Mouse (Mus musculus) midbrain, embryonic 16.5 days (tissue): ENCODE data around the gene Fgfr2. TPM values are rescaled to one million over a fixed set of nuclear protein-coding genes. Genes with fewer than 3 reads are reported as not detected.
A peak's percentile ranks its signal among the peaks of the same experiment; 100 is the strongest.

Source experiments
- ATAC-seq: fragments of 200-750 bp; cut with Nextera tagmentation; 2 replicates; pipeline ENCODE4 v1.8.0; 2017; ENCODE audit warnings: moderate TSS enrichment
- H3K27ac ChIP-seq: fragments of 300-500 bp; sonication (generic); 2 replicates; pipeline ENCODE4 v1.5.1; 2014; ENCODE audit warnings: mild to moderate bottlenecking, low read length, mixed read lengths
- H3K27me3 ChIP-seq: fragments of 300-500 bp; sonication (generic); 2 replicates; pipeline ENCODE4 v1.6.1; 2014; ENCODE audit warnings: low read depth, low read length, mixed read lengths; ENCODE audit not compliant: control insufficient read depth, insufficient read depth
- H3K36me3 ChIP-seq: fragments of 300-500 bp; sonication (generic); 2 replicates; pipeline ENCODE4 v1.6.1; 2014; ENCODE audit warnings: mild to moderate bottlenecking, low read length, moderate library complexity, mixed read lengths; ENCODE audit not compliant: control insufficient read depth, insufficient read depth
- H3K4me1 ChIP-seq: fragments of 300-500 bp; sonication (generic); 2 replicates; pipeline ENCODE4 v1.6.1; 2014; ENCODE audit warnings: mild to moderate bottlenecking, low read length, mixed read lengths; ENCODE audit not compliant: control insufficient read depth, insufficient read depth
- H3K4me2 ChIP-seq: fragments of 300-500 bp; sonication (generic); 2 replicates; pipeline ENCODE4 v1.6.1; 2014; ENCODE audit warnings: mild to moderate bottlenecking, low read length, mixed read lengths
- H3K4me3 ChIP-seq: fragments of 300-500 bp; sonication (generic); 2 replicates; pipeline ENCODE4 v1.5.1; 2014; ENCODE audit warnings: low read depth, mild to moderate bottlenecking, low read length, moderate library complexity, mixed read lengths
- H3K9ac ChIP-seq: fragments of 300-500 bp; sonication (generic); 2 replicates; pipeline ENCODE4 v1.6.1; 2014; ENCODE audit warnings: low read depth, low read length, mixed read lengths
- H3K9me3 ChIP-seq: fragments of 300-500 bp; sonication (generic); replicated peaks from 2 replicates; pipeline ENCODE4 v1.6.1; 2014; ENCODE audit warnings: mild to moderate bottlenecking, low read length, mixed read lengths; ENCODE audit not compliant: control insufficient read depth, poor library complexity, severe bottlenecking
- WGBS: fragments of 180-500 bp; shearing (Covaris S2); extraction: QIAGEN DNeasy Blood & Tissue Kit; methylation state at CpG from one replicate; pipeline ENCODE4 v1.1.7; 2014; 5-methylcytosine and 5-hydroxymethylcytosine counted together
- polyA plus RNA-seq: library from polyadenylated mRNA; unstranded; fragments of >200 nt; fragmentation: Nextera tagmentation; extraction: Ambion mirVana; gene quantifications from 2 replicates; pipeline ENCODE4 v1.2.1, GENCODE M21; 2015

Gene Fgfr2
- polyA plus RNA-seq, 1 experiment from 2014 or later: 23.8 TPM

DNA sequence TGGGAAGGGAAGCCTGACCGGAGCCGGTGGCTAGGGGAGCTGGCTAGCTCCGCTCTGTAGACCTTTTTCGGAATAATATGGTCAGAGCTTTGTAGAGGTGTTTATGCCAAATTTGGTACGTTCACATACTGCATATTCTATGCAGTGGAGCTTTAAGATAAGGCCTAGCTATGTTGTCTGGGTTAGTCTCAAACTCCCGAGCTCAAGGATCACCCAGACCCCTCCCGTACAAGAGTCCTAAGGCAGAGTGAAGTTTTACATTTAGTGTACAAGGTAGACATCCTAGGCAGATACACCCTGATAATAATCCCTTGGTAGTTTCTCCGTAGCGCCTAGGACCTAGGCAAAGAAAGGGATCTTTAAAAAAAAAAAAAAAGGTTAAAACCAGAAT, 1751.7 kb downstream of the Fgfr2 start:
- H3K9me3 ChIP-seq: no peaks in the 10 kb centered on the region
- H3K4me3 ChIP-seq: peak overlapping the region; percentile 89
- peak overlapping the region; percentile 91 for H3K27ac ChIP-seq
- no peak; the same call in 1 of the 2 replicates for ATAC-seq
- H3K4me2 ChIP-seq: peak overlapping the region; percentile 75
- H3K27me3 ChIP-seq: no peaks in the 10 kb centered on the region; the same call in 1 of the 2 replicates
- WGBS: 8% methylated on average over 9 of the region's 9 CpGs
- H3K36me3 ChIP-seq: no peaks in the 10 kb centered on the region
- H3K4me1 ChIP-seq: peaks cover 10% of the 10 kb centered on the region
- H3K9ac ChIP-seq: peak overlapping the region; percentile 95

DNA sequence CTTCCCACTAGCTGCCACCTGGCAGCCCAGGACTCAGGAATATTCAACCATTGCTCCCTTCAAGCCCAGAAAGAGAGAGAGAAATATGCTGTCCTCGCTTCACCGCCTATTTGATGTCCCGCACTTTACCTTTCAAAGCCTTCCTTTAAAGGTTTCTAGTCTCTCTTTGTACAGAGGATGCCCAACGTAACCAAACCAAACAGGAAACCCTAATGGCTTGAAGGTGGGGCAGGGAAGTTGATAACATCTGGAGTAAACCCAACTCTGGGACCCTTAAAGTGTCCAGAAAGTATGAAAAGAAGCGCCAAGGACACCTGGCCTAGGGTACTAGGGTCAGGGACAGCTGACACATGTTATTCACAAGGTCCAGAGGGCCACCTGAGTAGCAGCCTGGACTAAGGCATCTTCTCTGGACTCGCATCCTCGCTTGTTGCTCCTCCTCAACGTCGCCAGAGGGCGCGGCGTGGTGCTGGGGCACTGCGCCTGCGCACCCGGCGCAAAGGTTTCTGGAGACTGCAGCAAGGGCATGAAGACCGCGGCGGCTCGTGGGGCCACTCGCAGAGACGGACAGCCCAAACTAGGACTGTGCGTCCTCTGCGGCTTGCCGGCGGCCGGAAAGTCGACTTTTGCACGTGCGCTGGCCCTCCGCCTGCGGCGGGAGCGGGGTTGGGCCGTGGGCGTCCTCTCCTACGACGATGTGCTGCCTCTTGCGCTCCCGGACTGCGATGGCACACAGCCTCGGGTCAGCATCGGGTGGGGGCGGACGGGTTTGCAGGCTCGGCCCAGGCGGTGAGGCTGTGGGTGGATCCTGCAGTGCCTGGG, 1752.3 kb downstream of the Fgfr2 start, which contains the start of gene Pstk:
Gene Pstk (plus strand): TSS at position 494 of the 822 bp plus-strand sequence.
- 5% methylated on average over 47 of the region's 47 CpGs for WGBS
- peak within 1 kb of the TSS; percentile 89 for H3K4me3 ChIP-seq
- H3K27me3 ChIP-seq: no peaks in the 10 kb centered on the region; the same call in 1 of the 2 replicates
- H3K4me2 ChIP-seq: peak within 1 kb of the TSS; percentile 75
- H3K36me3 ChIP-seq: no peaks in the 10 kb centered on the region
- peak within 1 kb of the TSS; percentile 91 for H3K27ac ChIP-seq
- ATAC-seq: peak; percentile 96
- no peaks in the 10 kb centered on the region for H3K9me3 ChIP-seq
- peaks cover 10% of the 10 kb centered on the region for H3K4me1 ChIP-seq
- peak within 1 kb of the TSS; percentile 95 for H3K9ac ChIP-seq

DNA sequence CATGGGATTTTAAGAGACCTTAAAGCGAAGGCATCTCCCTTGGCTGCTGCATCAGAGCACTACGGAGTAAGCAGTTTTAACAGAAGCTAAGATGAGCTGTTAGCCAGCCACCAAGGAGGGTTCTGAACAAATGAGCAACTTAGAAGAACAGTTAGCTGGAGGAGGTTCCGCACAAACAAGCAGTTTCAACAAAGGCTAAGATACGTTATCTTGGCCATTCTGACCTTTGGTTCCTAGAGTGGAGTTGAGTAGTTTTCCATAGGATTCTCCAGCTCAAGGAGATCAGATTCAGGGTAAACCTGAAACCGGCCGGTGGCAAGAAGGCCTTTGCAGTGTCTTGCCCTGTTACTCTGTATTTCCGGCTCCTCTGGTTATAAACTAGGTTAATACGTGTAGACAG, 1759.0 kb downstream of the Fgfr2 start:
- Histone ChIP-seq H3K4me1 (peaks cover 14% of the 10 kb centered on the region), H3K9me3 (no peaks in the 10 kb centered on the region), H3K27ac (no peak overlapping the region), H3K4me3 (no peak overlapping the region), H3K9ac (no peak overlapping the region), H3K4me2 (no peak overlapping the region), H3K27me3 (no peaks in the 10 kb centered on the region; the same call in 1 of the 2 replicates), H3K36me3 (no peaks in the 10 kb centered on the region; the same call in 1 of the 2 replicates)
- WGBS: 94% methylated on average over 8 of the region's 8 CpGs
- ATAC-seq: no peak

GRCm38 (mm10) chr7:131362615-131363300, 1760.4 kb downstream of the Fgfr2 start, which contains the start of gene 2310057M21Rik:
Gene 2310057M21Rik, minus strand, starts transcription at chr7:131362759.
- peaks cover 8% of the 10 kb centered on the region; the same call in 1 of the 2 replicates for H3K36me3 ChIP-seq
- peak within 1 kb of the TSS; percentile 91 for H3K9ac ChIP-seq
- no peaks in the 10 kb centered on the region for H3K9me3 ChIP-seq
- H3K27ac ChIP-seq: peak within 1 kb of the TSS; percentile 89
- H3K4me1 ChIP-seq: peaks cover 14% of the 10 kb centered on the region
- H3K4me2 ChIP-seq: peak within 1 kb of the TSS; percentile 96
- WGBS: under 1% methylated on average over 55 of the region's 55 CpGs
- no peaks in the 10 kb centered on the region; the same call in 1 of the 2 replicates for H3K27me3 ChIP-seq
- peak; percentile 98 for ATAC-seq
- peak within 1 kb of the TSS; percentile 93 for H3K4me3 ChIP-seq

DNA sequence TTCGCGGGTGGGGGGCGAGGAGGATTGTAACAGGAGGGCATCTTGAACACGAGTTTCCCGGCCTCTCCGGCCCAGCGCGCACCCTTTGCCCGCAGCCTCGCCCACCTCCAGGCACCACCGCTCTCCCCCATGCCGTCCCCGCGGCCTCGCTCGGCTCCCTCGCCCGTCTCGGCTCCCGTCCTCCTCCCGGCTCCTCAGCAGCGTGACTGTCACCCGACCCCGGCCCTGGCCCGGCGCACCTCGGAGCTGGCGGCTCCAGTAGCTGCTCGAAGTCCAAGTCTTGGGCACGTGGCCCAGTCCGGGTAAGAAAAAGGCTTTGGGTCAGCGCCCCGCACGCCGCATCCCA, 1760.9 kb downstream of the Fgfr2 start:
- peak overlapping the region; percentile 89 for H3K27ac ChIP-seq
- under 1% methylated on average over 34 of the region's 35 CpGs for WGBS
- H3K9ac ChIP-seq: peak overlapping the region; percentile 91
- H3K4me3 ChIP-seq: peak overlapping the region; percentile 93
- H3K4me1 ChIP-seq: peaks cover 14% of the 10 kb centered on the region
- peak overlapping the region; percentile 69 for H3K4me2 ChIP-seq
- peak; percentile 86 for ATAC-seq
- no peaks in the 10 kb centered on the region; the same call in 1 of the 2 replicates for H3K27me3 ChIP-seq
- no peaks in the 10 kb centered on the region for H3K9me3 ChIP-seq
- peaks cover 10% of the 10 kb centered on the region; the same call in 1 of the 2 replicates for H3K36me3 ChIP-seq

DNA sequence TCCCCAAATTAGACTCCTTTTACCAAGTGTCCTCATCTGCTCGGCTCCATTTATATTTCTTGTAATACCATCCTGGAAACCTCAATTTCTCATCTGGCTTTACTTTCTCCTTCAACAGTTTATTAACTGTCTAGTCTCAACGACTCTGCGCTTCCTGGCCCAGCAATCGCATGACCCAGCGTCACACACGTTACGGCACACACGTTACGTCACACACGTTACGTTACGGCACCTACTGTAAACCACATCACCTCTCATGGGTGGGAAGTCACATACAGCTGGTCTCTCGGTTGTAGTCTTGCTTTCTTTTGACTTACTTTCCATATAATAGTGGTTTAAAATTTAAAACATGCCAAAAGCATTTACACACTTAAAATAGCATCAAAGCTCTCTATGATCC, 1767.0 kb downstream of the Fgfr2 start:
- Histone ChIP-seq H3K27me3 (no peaks in the 10 kb centered on the region), H3K27ac (no peak overlapping the region), H3K4me2 (no peak overlapping the region), H3K36me3 (peaks cover 21% of the 10 kb centered on the region), H3K4me1 (peaks cover 3% of the 10 kb centered on the region), H3K4me3 (no peak overlapping the region), H3K9me3 (no peaks in the 10 kb centered on the region), H3K9ac (no peak overlapping the region)
- 98% methylated on average over 13 of the region's 13 CpGs for WGBS
- ATAC-seq: no peak

GRCm38 (mm10) chr7:131345856-131346541, 1777.2 kb downstream of the Fgfr2 start:
- Histone ChIP-seq H3K4me3 (no peak overlapping the region), H3K27ac (no peak overlapping the region), H3K9ac (no peak overlapping the region), H3K4me2 (no peak overlapping the region), H3K27me3 (no peaks in the 10 kb centered on the region), H3K36me3 (peaks cover 21% of the 10 kb centered on the region), H3K4me1 (no peaks in the 10 kb centered on the region), H3K9me3 (no peaks in the 10 kb centered on the region)
- ATAC-seq: no peak
- WGBS: 74% methylated on average over 7 of the region's 7 CpGs

- Histone ChIP-seq H3K4me1 (no peaks in the 10 kb centered on the region), H3K9ac (no peak overlapping the region), H3K27ac (no peak overlapping the region), H3K9me3 (no peaks in the 10 kb centered on the region), H3K4me3 (no peak overlapping the region), H3K4me2 (no peak overlapping the region), H3K36me3 (peaks cover 5% of the 10 kb centered on the region), H3K27me3 (no peaks in the 10 kb centered on the region)
- 32% methylated on average over 8 of the region's 8 CpGs for WGBS
- ATAC-seq: no peak
Measured at GRCm38 (mm10) chr7:131337502-131338068, 1785.6 kb downstream of the Fgfr2 start.
